Mouse (Mus musculus): ENCODE measurements around the gene Fcor. TPM values are rescaled to one million over a fixed set of nuclear protein-coding genes. Genes with fewer than 3 reads are reported as not detected.

Gene Fcor
- polyA plus RNA-seq, 1 experiment from 2014 or later, result 13.1 TPM

- H3K9ac ChIP-seq (ENCODE audit: low read length), result peak within 1 kb of the TSS; percentile 76
- under 1% methylated on average over 37 of the region's 37 CpGs for WGBS
- no peaks in the 10 kb centered on the region for H3K9me3 ChIP-seq (replicated peaks; ENCODE audit: control insufficient read depth, low read length)
- ATAC-seq, result peak; percentile 98
- peaks cover 9% of the 10 kb centered on the region; the same call in 1 of the 2 replicates for H3K4me1 ChIP-seq (ENCODE audit: control insufficient read depth, insufficient read depth, low read length)
- H3K4me3 ChIP-seq (ENCODE audit: low read depth, low read length), result peak within 1 kb of the TSS; percentile 79
- H3K36me3 ChIP-seq (ENCODE audit: control insufficient read depth, insufficient read depth, low read length), result peaks cover 23% of the 10 kb centered on the region
- DNase-seq (ENCODE audit: low spot score), result peak; percentile 100
- H3K4me2 ChIP-seq (ENCODE audit: low read length), result peak within 1 kb of the TSS; percentile 73
- no peaks in the 10 kb centered on the region for H3K27me3 ChIP-seq (replicated peaks; ENCODE audit: control insufficient read depth, insufficient read depth, low read length)
- no peak within 1 kb of the TSS for H3K27ac ChIP-seq (ENCODE audit: low read depth, low read length)
Measured at GRCm38 (mm10) chr8:3621199-3621970, 50.8 kb downstream of the Fcor start, which contains the start of the genes Xab2 and Pet100. Gene Xab2, minus strand, starts transcription at chr8:3621316. Gene Pet100, plus strand, starts transcription at chr8:3621548.

Other genes with a start within 250 kb of the Fcor start
- gene Pex11g, start 204.7 kb downstream of the Fcor start, polyA plus RNA-seq (2014; fragmentation: Nextera tagmentation; extraction: Ambion mirVana), result 1.9 and 2.3 TPM in 2 replicates
- gene Tex45, start 201.5 kb downstream of the Fcor start, polyA plus RNA-seq (2014; fragmentation: Nextera tagmentation; extraction: Ambion mirVana), result 0.14 and 0.18 TPM in 2 replicates
- 66.2 and 66.5 TPM in 2 replicates for gene Zfp358, start 179.2 kb downstream of the Fcor start, polyA plus RNA-seq (2014; fragmentation: Nextera tagmentation; extraction: Ambion mirVana)
- gene Mcoln1, start 171.9 kb downstream of the Fcor start, polyA plus RNA-seq (2014; fragmentation: Nextera tagmentation; extraction: Ambion mirVana), result 50.5 and 52.2 TPM in 2 replicates
- 16.7 and 20.7 TPM in 2 replicates for gene Pnpla6, start 157.0 kb downstream of the Fcor start, polyA plus RNA-seq (2014; fragmentation: Nextera tagmentation; extraction: Ambion mirVana)
- 0.54 and 1.3 TPM in 2 replicates for gene C330021F23Rik, start 104.4 kb downstream of the Fcor start, polyA plus RNA-seq (2014; fragmentation: Nextera tagmentation; extraction: Ambion mirVana)
- gene Camsap3, start 85.1 kb downstream of the Fcor start, polyA plus RNA-seq (2014; fragmentation: Nextera tagmentation; extraction: Ambion mirVana), result 25.9 and 32.5 TPM in 2 replicates
- gene Xab2, start 51.0 kb downstream of the Fcor start, polyA plus RNA-seq (2014; fragmentation: Nextera tagmentation; extraction: Ambion mirVana), result 63.2 and 67.0 TPM in 2 replicates
- 95.7 and 99.8 TPM in 2 replicates for gene Pet100, start 50.8 kb downstream of the Fcor start, polyA plus RNA-seq (2014; fragmentation: Nextera tagmentation; extraction: Ambion mirVana)
- 0.53 and 2.7 TPM in 2 replicates for gene Pcp2, start 46.8 kb downstream of the Fcor start, polyA plus RNA-seq (2014; fragmentation: Nextera tagmentation; extraction: Ambion mirVana)
- 32.4 and 40.1 TPM in 2 replicates for gene Stxbp2, start 41.4 kb downstream of the Fcor start, polyA plus RNA-seq (2014; fragmentation: Nextera tagmentation; extraction: Ambion mirVana)
- gene Retn, start 16.6 kb downstream of the Fcor start, polyA plus RNA-seq (2014; fragmentation: Nextera tagmentation; extraction: Ambion mirVana), result 0.26 and 0.32 TPM in 2 replicates
- 0.23 TPM in 1 of 2 replicates, not detected in the other for gene Mcemp1, start 6.6 kb downstream of the Fcor start, polyA plus RNA-seq (2014; fragmentation: Nextera tagmentation; extraction: Ambion mirVana)
- 51.8 and 52.1 TPM in 2 replicates for gene Trappc5, start 3.9 kb upstream of the Fcor start, polyA plus RNA-seq (2014; fragmentation: Nextera tagmentation; extraction: Ambion mirVana)
- gene Fcer2a, start 21.8 kb upstream of the Fcor start, polyA plus RNA-seq (2014; fragmentation: Nextera tagmentation; extraction: Ambion mirVana), result 0.08 and 0.15 TPM in 2 replicates
- not detected in 2 replicates for gene Clec4g, start 48.3 kb upstream of the Fcor start, polyA plus RNA-seq (2014; fragmentation: Nextera tagmentation; extraction: Ambion mirVana)
- not detected in 2 replicates for gene Cd209a, start 76.6 kb upstream of the Fcor start, polyA plus RNA-seq (2014; fragmentation: Nextera tagmentation; extraction: Ambion mirVana)
- gene Cd209e, start 181.9 kb upstream of the Fcor start, polyA plus RNA-seq (2014; fragmentation: Nextera tagmentation; extraction: Ambion mirVana), result not detected in 2 replicates
- not detected in 2 replicates for gene Cd209d, start 206.2 kb upstream of the Fcor start, polyA plus RNA-seq (2014; fragmentation: Nextera tagmentation; extraction: Ambion mirVana)